Mouse (Mus musculus) spleen, adult 12 weeks (tissue): ENCODE measurements around the gene Ddx6.
"Not testable (repeated sequence)": the region's sequence is repeated elsewhere in the genome, so short reads cannot be mapped to it uniquely, and the experiment has no call there.

Experiments used
- DNase-seq: peaks from one replicate; pipeline ENCODE4 v3.0.0; 2022; ENCODE audit warnings: low spot score

Ddx6 gene

GRCm38 (mm10) chr9:44604779-44605615 lies at the start of gene Ddx6:
TSS of gene Ddx6 (plus strand) at chr9:44604892.
- peak; percentile 69 for DNase-seq

GRCm38 (mm10) chr9:44561597-44561996 lies 43.1 kb upstream of the Ddx6 start, which contains the start of gene Cxcr5:
TSS of gene Cxcr5 (minus strand) at chr9:44561877.
- peak; percentile 27 for DNase-seq

GRCm38 (mm10) chr9:44562936-44563335 lies 41.8 kb upstream of the Ddx6 start:
- DNase-seq: no peak

GRCm38 (mm10) chr9:44565367-44565766 lies 39.3 kb upstream of the Ddx6 start:
- DNase-seq: no peak

GRCm38 (mm10) chr9:44567338-44568082 lies 37.2 kb upstream of the Ddx6 start:
- DNase-seq: no peak

GRCm38 (mm10) chr9:44568083-44568455 lies 36.6 kb upstream of the Ddx6 start:
- no peak for DNase-seq

- DNase-seq: peak; percentile 50
Observed at GRCm38 (mm10) chr9:44570939-44571382, 33.7 kb upstream of the Ddx6 start.

GRCm38 (mm10) chr9:44573306-44573705 lies 31.4 kb upstream of the Ddx6 start:
- DNase-seq: no peak

- no peak for DNase-seq
Observed at GRCm38 (mm10) chr9:44575095-44575494, 29.6 kb upstream of the Ddx6 start.

GRCm38 (mm10) chr9:44576046-44576445 lies 28.6 kb upstream of the Ddx6 start:
- not testable (repeated sequence) for DNase-seq

- DNase-seq: peak; percentile 72
Observed at GRCm38 (mm10) chr9:44579392-44579791, 25.3 kb upstream of the Ddx6 start.

GRCm38 (mm10) chr9:44580085-44580484 lies 24.6 kb upstream of the Ddx6 start:
- no peak for DNase-seq

GRCm38 (mm10) chr9:44581423-44581822 lies 23.3 kb upstream of the Ddx6 start:
- peak; percentile 37 for DNase-seq

GRCm38 (mm10) chr9:44582390-44582789 lies 22.3 kb upstream of the Ddx6 start:
- peak; percentile 54 for DNase-seq

GRCm38 (mm10) chr9:44586640-44587261 lies 17.9 kb upstream of the Ddx6 start:
- DNase-seq: no peak

- no peak for DNase-seq
Observed at GRCm38 (mm10) chr9:44587262-44588160, 17.2 kb upstream of the Ddx6 start.

GRCm38 (mm10) chr9:44588605-44589004 lies 16.1 kb upstream of the Ddx6 start:
- DNase-seq: no peak

- DNase-seq: no peak
Observed at GRCm38 (mm10) chr9:44589095-44589494, 15.6 kb upstream of the Ddx6 start.

GRCm38 (mm10) chr9:44590969-44591368 lies 13.7 kb upstream of the Ddx6 start:
- DNase-seq: no peak

- DNase-seq: no peak
Observed at GRCm38 (mm10) chr9:44591595-44592188, 13.0 kb upstream of the Ddx6 start.

GRCm38 (mm10) chr9:44593221-44593620 lies 11.5 kb upstream of the Ddx6 start:
- no peak for DNase-seq
